Mouse (Mus musculus) megakaryocyte-erythroid progenitor cell, adult 5-6 weeks (primary cell): ENCODE data around the gene Il1rap. TPM values are rescaled to one million over a fixed set of nuclear protein-coding genes. Genes with fewer than 3 reads are reported as not detected.

Experiments used
- ATAC-seq: replicated peaks from 2 replicates; pipeline ENCODE4 v1.8.0; 2016; ENCODE audit warnings: mild to moderate bottlenecking, inconsistent platforms; ENCODE audit not compliant: severe bottlenecking, poor library complexity, low FRiP score, low TSS enrichment
- total RNA-seq, 2 experiments: library from RNA; stranded (forward) in 1 of 2; stranded (reverse) in 1 of 2; fragments of 200-1000, 215-1000 nt in 1 of 2; fragments of >200 nt in 1 of 2; fragmentation: Nextera tagmentation in 1 of 2; gene quantifications; 2 replicates each; pipeline ENCODE4 v1.2.3; 2014 to 2017

The Il1rap gene
- total RNA-seq (2014; fragmentation: Nextera tagmentation), result 5.0 and 6.6 TPM in 2 replicates
- total RNA-seq (2017), result 5.6 and 7.9 TPM in 2 replicates

- peak; percentile 97 for ATAC-seq
Observed at GRCm38 (mm10) chr16:26581048-26581912, at the start of gene Il1rap. Gene Il1rap (plus strand): TSS chr16:26581704.

DNA sequence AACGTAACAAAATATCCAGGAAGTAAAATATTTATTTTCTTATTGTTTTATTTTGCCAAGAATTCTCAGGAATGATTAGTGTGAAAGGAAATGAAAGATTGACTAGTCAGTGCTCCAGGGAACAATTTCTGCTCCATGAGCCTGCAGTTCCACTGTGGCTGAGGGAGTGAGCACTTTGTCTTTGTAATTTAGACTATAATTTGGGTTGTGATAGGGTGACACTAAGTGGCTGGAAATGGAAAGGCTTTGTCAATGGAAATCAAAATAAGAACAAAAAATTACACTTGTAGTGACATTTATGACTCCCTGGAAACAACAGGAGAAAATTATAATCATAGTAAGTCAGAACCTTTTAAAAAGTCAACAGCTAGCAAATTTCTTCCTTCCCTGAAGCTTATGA lies 49.2 kb upstream of the Il1rap start:
- no peak for ATAC-seq

- no peak for ATAC-seq
Observed at GRCm38 (mm10) chr16:26546170-26546878, 35.2 kb upstream of the Il1rap start.

DNA sequence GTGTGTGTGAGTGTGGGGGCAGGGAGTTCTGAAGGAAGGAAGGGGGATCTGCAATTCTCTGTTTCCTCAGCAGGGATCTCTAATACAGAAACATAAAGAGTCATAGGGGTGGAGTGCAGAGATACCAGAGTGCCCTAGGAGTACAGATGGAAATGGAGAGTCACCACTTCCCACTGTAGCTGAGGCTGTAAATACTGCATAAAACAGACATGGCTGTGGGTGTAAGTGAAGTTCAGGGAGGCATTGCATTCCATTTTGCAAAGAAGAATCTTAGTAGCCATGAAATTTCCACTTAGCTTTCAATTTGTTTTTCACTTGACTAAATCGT lies 34.7 kb upstream of the Il1rap start:
- ATAC-seq, result no peak

DNA sequence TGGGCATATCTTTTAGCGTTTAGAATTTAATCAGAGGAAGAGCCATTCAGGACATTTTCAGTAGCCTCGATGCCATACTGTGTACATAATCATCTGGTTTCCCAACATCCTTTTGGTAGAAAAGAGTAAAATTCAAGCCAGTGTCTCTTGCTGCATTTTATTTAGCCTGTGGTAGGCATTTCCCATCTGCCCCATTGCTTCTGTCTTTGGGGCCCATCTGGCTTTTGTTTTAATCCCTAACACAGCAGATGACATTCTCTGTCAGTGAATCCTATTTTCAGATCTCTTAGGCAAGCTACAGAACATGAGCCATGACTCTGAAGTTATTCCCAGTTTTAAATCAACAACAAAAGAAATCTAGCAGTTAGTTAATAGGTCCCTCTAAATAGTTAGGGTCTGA lies 32.3 kb upstream of the Il1rap start:
- ATAC-seq, result no peak

DNA sequence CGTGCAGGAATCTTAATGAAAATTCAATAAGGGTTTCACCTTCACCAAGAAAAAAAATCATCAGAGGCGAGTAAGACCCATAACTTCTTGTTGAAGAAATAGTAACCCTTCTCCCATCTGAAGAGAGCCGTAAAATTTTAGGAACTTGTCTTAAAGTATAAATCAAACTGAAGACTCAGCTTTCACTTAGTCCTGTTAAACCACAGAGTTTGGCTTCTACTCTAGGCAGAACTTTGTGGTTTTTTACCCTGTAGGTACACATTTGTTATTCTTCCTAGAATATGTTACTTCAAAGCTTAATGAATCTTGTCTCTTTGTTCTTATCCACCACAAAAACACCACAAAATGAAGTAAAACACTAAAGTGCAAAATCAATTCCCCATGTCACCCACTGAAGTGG lies 29.3 kb upstream of the Il1rap start:
- no peak for ATAC-seq

GRCm38 (mm10) chr16:26558797-26559196 lies 22.7 kb upstream of the Il1rap start:
- no peak for ATAC-seq

DNA sequence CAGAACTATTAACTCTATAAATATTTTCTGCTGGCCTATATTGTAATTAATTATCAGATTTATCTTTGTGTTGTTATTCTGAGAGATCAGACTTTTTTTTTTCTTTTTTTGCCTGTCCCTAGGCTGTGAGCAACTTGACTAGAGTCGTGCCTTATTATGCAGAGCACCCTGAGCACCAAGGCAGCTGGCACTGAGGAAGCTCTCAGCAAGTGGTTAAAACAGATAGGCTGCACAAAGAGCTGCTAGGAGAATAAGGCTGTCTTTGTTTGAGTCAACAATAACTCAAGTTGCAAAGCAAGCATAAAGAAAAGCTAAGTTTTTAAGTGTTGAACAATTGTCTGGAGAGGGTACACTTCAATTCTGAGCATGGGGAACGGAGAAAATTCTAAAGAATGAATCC lies 19.8 kb upstream of the Il1rap start:
- ATAC-seq, result no peak

GRCm38 (mm10) chr16:26562771-26563170 lies 18.7 kb upstream of the Il1rap start:
- no peak for ATAC-seq

GRCm38 (mm10) chr16:26569387-26569978 lies 12.0 kb upstream of the Il1rap start:
- no peak for ATAC-seq

GRCm38 (mm10) chr16:26571836-26572235 lies 9.7 kb upstream of the Il1rap start:
- no peak for ATAC-seq

DNA sequence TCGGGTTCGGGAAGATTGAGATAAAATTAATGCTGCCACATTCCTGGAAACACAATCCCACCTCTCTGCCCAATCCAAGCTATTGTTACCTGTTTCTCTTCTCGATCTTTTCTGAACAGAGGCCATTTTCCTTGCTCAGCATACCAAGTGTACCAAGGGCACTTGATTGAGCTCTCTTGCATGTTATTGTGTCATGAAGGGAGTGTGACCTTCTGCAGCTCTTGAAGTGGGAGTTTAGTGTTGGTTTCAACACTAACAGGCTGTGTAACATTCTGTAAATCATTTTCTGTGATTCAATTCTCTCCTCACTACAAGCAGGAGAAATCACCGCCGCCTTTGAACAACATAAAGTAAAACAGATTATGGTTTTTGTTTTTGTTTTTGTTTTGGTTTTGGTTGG lies 7.3 kb upstream of the Il1rap start:
- ATAC-seq, result no peak

GRCm38 (mm10) chr16:26581913-26582376 lies 441 bp downstream of the Il1rap start:
- peak; percentile 39 for ATAC-seq

GRCm38 (mm10) chr16:26585806-26586205 lies 4.3 kb downstream of the Il1rap start:
- ATAC-seq, result no peak

DNA sequence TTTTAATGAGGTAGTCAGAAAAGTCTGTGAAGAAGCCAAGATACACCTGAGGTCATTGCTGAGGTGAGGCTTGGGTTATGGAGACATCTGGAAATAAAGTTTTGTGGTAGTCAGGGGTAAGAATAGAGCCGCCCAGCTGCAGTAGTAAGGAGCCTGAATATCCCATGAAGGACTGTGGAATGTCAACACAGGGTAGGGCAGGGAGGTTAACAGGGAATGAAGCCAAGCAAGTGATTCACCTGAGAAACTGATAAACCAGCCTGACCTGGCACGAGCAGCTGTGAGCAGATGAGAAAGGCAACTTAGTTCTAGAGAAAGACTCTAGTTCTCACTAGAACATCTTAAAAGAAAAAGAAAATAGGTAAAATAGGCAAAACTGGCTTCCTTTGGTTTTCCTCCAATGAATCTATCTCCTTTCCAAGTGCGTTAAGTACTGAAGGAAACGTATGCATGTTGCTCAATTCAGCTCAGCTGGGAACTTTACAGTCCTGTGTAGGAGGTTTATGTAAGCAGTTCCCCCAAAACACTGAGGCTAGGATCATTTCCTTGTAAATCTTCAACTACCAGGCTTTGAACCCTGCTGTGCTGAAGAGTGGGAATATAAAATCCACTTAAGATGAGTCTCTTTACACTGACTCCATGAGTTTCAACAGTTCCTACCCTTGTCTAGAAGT lies 9.5 kb downstream of the Il1rap start:
- no peak for ATAC-seq

DNA sequence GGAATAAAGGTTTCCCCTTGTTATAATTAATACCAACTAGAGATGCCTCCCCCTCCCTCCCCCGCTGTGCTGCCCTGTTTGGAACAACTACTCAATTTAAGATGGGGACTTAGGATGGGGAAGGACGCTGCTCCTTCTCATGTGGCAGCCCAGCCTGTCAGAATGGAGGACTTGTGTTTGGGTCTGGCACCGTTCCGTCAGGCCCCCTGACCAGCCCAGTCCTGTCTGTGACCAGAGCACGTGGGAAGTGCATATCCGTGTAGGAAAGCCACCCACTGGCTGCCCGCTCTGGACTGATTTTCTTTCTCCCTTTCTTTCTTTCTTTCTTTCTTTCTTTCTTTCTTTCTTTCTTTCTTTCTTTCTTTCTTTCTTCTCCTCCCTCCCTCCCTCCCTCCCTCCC lies 14.9 kb downstream of the Il1rap start:
- ATAC-seq, result no peak

GRCm38 (mm10) chr16:26597307-26597706 lies 15.8 kb downstream of the Il1rap start:
- peak; percentile 26; the same call in 1 of the 2 replicates for ATAC-seq

DNA sequence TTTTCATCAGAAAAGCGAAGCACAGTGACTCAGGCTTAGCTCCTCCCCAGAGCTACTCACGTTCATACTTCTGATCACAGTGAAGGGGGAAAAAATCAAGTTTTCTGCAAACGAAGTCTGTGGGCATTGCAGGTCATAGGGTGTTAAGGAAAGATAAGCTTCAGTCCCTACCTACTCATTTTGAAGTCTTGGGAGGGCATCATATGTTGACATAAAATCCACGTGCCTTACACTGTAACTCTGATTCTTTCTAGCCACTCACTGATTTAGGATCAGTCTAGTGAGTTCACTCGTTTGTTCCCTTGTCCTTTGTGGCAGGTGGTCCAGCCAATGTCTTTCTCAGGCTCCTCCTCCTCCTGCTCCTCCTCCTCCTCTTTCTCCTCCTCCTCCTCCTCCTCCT lies 17.1 kb downstream of the Il1rap start:
- ATAC-seq, result peak; percentile 47; the same call in 1 of the 2 replicates

DNA sequence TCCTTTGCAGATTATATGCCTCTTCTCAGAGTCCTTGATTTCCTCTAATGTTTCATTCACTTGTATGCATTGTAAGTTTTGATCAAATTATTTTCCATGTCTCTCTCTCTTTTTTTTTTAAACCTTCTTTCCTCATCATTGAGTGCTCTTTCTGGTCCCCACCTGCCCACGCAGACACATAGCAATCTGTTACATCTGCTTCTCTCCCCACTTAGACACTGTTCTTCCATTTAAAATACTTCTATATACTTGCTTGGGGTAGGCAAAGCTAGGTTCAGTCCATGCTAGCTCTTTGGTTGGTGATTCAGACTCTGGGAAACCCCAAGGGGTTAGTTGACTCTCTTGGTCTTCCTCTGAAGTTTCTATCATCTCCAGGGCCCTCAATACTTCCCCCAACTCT lies 20.0 kb downstream of the Il1rap start:
- ATAC-seq, result no peak

DNA sequence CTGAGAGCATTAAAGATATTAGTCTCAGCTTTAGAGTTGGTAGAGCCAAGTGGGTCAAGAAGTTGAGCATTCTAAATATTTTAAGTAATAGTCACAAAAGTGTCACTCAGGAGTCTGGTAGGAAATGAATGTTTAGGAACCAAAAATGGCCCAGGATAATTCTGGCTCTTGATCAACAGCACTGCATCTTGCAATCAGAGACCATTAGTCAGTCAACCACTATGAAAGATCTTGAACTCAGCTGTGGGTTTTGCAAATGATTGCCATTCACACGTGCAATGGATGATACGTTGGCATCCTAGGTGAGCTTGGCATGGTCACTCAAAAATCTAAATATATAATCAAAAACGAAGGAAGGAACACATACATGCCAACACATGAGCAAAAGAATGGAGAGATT lies 23.1 kb downstream of the Il1rap start:
- no peak for ATAC-seq
